Mouse (Mus musculus): ENCODE results near the gene Pkd2l1. TPM values are rescaled to one million over a fixed set of nuclear protein-coding genes. Genes with fewer than 3 reads are reported as not detected.

Pkd2l1 gene
- polyA plus RNA-seq (2012; rRNA removed): 0.01 TPM in 2 replicates

DNA sequence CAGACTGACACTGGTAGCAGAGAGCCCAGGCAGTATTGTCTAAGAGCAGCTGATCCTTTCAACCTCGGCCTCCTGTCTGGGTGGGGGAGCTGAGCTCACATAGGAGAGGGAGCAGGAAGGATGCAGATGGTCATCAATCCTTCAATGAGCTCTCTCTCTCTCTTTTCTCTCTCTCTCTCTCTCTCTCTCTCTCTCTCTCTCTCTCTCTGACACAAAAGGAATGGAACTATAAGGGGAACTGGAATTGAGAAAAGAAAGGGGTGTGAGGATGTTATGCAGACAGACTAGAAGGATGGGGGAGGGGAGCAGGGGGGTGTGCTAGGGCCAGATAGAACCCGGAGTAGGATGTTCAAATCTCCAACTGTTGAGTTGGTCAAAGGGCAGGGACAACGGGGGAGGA lies at the start of gene Pkd2l1:
Gene Pkd2l1 (minus strand): TSS at position 101 of the 400 bp plus-strand sequence.

GRCm38 (mm10) chr19:44203015-44203564 lies 10.8 kb upstream of the Pkd2l1 start, which contains the start of gene Scd3:
Scd3 (plus strand) TSS chr19:44203269.

DNA sequence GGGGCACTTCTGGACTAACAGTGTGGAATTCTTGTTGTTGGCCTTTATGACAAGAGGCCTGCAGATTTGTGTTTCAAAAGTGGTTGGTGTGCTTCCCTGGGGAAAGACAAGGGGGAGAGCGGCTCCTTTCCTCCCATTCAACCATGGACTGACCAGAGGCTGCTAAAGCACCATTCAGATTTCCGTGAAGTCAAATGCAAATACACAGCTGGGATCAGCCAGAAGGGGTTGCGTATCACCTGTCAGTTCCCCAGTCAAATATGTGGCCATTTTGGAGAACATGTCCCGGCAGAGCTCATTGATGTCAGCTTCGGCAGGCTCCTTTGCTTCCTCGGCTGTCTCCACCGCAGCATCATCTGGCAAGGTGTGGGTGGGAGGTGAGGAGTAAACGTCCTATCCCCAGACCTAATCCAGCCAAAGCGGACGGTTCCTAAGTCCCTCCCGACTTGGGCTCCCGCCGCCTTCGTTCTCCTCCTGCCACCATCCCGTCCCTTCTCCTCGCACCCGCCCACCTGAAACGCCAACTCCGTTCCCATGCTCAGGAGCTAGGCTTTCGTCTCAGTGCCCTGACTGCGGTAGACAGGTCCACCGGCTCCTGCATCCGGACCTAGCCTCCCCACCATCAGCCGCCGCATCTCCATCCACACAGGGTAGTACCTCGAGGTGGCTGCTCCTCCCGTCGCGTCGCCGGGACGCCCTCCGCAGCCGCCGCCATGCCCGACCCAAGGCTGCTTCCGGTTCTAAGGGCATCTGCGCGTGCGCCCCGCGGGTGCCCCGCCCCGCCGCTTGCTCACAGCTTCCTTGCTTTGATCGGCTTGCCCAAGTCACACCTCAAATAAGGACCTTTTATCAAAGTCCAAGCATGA lies 46.3 kb downstream of the Pkd2l1 start, which contains the start of gene Bloc1s2:
Gene Bloc1s2 (minus strand): TSS at position 745 of the 866 bp plus-strand sequence.

DNA sequence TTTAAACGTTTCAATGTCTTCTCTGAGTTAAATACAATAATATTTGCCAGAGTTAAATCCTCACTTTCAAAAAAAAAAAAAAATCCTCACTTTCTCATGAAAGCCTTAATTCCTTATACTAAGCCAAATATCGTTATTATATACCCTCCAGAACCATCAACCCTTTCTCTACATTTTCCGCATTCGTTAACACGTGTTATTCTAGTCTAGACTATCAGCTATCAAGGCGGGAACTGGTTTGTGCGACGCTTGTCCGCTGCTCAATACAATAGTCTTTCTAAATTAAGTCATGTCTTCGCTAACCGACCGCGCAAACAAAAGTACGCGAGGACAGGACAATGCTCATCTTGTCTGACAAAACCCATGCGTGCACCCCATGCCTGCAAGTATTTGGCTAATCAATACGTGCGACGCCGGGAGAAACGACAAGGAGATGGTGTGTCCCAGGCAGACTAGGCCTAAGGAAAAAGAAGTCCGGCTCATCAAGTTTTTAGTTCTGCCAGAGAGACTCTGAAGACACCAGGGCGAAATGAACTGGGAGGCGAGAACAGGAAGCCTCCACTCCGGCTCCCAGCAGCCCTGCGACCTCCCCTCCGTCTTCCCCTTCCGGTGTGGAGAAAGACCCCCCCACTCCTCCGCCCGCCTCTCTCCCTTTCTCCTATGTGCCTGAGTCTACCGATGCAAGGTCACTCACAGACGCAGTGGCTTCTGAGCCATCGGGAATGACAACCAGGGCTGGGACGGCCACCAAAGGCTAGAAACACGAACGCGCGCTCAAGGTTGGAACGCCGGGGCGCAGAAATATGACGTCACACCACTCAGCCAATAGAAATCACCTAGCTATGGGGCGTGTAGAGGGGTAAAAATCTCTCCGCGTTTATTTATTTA lies 56.9 kb downstream of the Pkd2l1 start, which contains the start of gene Cwf19l1:
Gene Cwf19l1 (minus strand): TSS at position 805 of the 888 bp plus-strand sequence.

GRCm38 (mm10) chr19:44106831-44107660 lies 85.2 kb downstream of the Pkd2l1 start, which contains the start of gene Chuk:
Chuk (minus strand) TSS chr19:44107480.

Other genes with a start within 250 kb of the Pkd2l1 start
- 188 and 210 TPM in 2 replicates for gene Cpn1, start 205.9 kb downstream of the Pkd2l1 start, polyA plus RNA-seq (2012; rRNA removed)
- 43.3 and 68.3 TPM in 2 replicates for gene Cyp2c23, start 163.2 kb downstream of the Pkd2l1 start, polyA plus RNA-seq (2012; rRNA removed)
- 14.3 and 14.7 TPM in 2 replicates for gene Erlin1, start 122.7 kb downstream of the Pkd2l1 start, polyA plus RNA-seq (2012; rRNA removed)
- gene Chuk, start 85.0 kb downstream of the Pkd2l1 start, polyA plus RNA-seq (2012; rRNA removed): 29.8 and 29.9 TPM in 2 replicates
- gene Cwf19l1, start 56.6 kb downstream of the Pkd2l1 start, polyA plus RNA-seq (2012; rRNA removed): 9.8 and 9.9 TPM in 2 replicates
- gene Bloc1s2, start 46.0 kb downstream of the Pkd2l1 start, polyA plus RNA-seq (2012; rRNA removed): 24.3 and 26.6 TPM in 2 replicates
- gene Scd3, start 10.8 kb upstream of the Pkd2l1 start, polyA plus RNA-seq (2012; rRNA removed): 0.07 TPM in 1 of 2 replicates, not detected in the other
- 172 and 205 TPM in 2 replicates for gene Scd2, start 101.2 kb upstream of the Pkd2l1 start, polyA plus RNA-seq (2012; rRNA removed)
- 0.06 and 0.07 TPM in 2 replicates for gene Scd4, start 140.7 kb upstream of the Pkd2l1 start, polyA plus RNA-seq (2012; rRNA removed)
- gene Scd1, start 215.4 kb upstream of the Pkd2l1 start, polyA plus RNA-seq (2012; rRNA removed): 63.8 and 123 TPM in 2 replicates